Mouse (Mus musculus) kidney, postnatal 0 days (tissue): ENCODE results near the gene Nhlrc4. TPM values are rescaled to one million over a fixed set of nuclear protein-coding genes. Genes with fewer than 3 reads are reported as not detected.

Experiments
- ATAC-seq: fragments of 200-750 bp; cut with Nextera tagmentation; replicated peaks from 2 replicates; pipeline ENCODE4 v1.8.0; 2017; ENCODE audit warnings: low read depth, moderate number of reproducible peaks, moderate TSS enrichment, moderate library complexity; ENCODE audit not compliant: low FRiP score
- DNase-seq: peaks from one replicate; pipeline ENCODE4 v3.0.0-alpha.2; 2016; ENCODE audit warnings: low spot score
- H3K27ac ChIP-seq: fragments of 300-500 bp; sonication (generic); 2 replicates; pipeline ENCODE4 v1.5.1; 2014; ENCODE audit warnings: mild to moderate bottlenecking
- H3K27me3 ChIP-seq: fragments of 300-500 bp; sonication (generic); 2 replicates; pipeline ENCODE4 v1.6.1; 2014; ENCODE audit warnings: low read length, mixed read lengths; ENCODE audit not compliant: insufficient read depth
- H3K36me3 ChIP-seq: fragments of 300-500 bp; sonication (generic); 2 replicates; pipeline ENCODE4 v1.6.1; 2014; ENCODE audit warnings: low read length, mixed read lengths; ENCODE audit not compliant: insufficient read depth
- H3K4me1 ChIP-seq: fragments of 300-500 bp; sonication (generic); replicated peaks from 2 replicates; pipeline ENCODE4 v1.6.1; 2014; ENCODE audit warnings: antibody characterized with exemption, low read length, mixed read lengths; ENCODE audit not compliant: insufficient read depth
- H3K4me2 ChIP-seq: fragments of 300-500 bp; sonication (generic); 2 replicates; pipeline ENCODE4 v1.6.1; 2014; ENCODE audit warnings: mild to moderate bottlenecking, low read length, moderate library complexity, mixed read lengths
- H3K4me3 ChIP-seq: fragments of 300-500 bp; sonication (generic); replicated peaks from 2 replicates; pipeline ENCODE4 v1.5.1; 2014; ENCODE audit warnings: low read depth, low read length
- H3K9ac ChIP-seq: fragments of 300-500 bp; sonication (generic); 2 replicates; pipeline ENCODE4 v1.6.1; 2014; ENCODE audit warnings: low read depth, low read length
- H3K9me3 ChIP-seq: fragments of 300-500 bp; sonication (generic); replicated peaks from 2 replicates; pipeline ENCODE4 v1.6.1; 2016; ENCODE audit warnings: low read length, inconsistent platforms, mixed read lengths
- CTCF ChIP-seq: IDR thresholded peaks from 2 replicates; pipeline ENCODE4 v1.5.1; 2016; ENCODE audit warnings: antibody characterized with exemption, low read depth, mild to moderate bottlenecking, moderate library complexity
- WGBS: fragments of 180-500 bp; shearing (Covaris S2); extraction: QIAGEN DNeasy Blood & Tissue Kit; methylation state at CpG from one replicate; pipeline ENCODE4 v1.1.7; 2014; 5-methylcytosine and 5-hydroxymethylcytosine counted together
- polyA plus RNA-seq: library from polyadenylated mRNA; unstranded; fragments of >200 nt; fragmentation: Nextera tagmentation; extraction: Ambion mirVana; gene quantifications from 2 replicates; pipeline ENCODE4 v1.2.1, GENCODE M21; 2015

The Nhlrc4 gene
- polyA plus RNA-seq, 1 experiment from 2014 or later, result 1.1 TPM

GRCm38 (mm10) chr17:25961566-25961965, 16.8 kb upstream of the Nhlrc4 start:
- no peak for DNase-seq

GRCm38 (mm10) chr17:25959630-25960467, 15.1 kb upstream of the Nhlrc4 start:
- no peak overlapping the region for H3K9ac ChIP-seq
- no peak for TF ChIP-seq CTCF
- no peak overlapping the region for H3K4me2 ChIP-seq
- no peaks in the 10 kb centered on the region for H3K9me3 ChIP-seq
- no peak for DNase-seq
- H3K27ac ChIP-seq, result no peak overlapping the region
- no peaks in the 10 kb centered on the region for H3K4me1 ChIP-seq
- no peaks in the 10 kb centered on the region for H3K27me3 ChIP-seq
- 91% methylated on average over 23 of the region's 23 CpGs for WGBS
- H3K4me3 ChIP-seq, result no peak overlapping the region
- peaks cover 16% of the 10 kb centered on the region; the same call in 1 of the 2 replicates for H3K36me3 ChIP-seq
- 0 out of 2 replicates have a peak, but pooled peaks have one; percentile 23 for ATAC-seq

More at GRCm38 (mm10) chr17:25961566-25961965, 16.8 kb upstream of the Nhlrc4 start:
- Histone ChIP-seq H3K36me3 (peaks cover 16% of the 10 kb centered on the region; the same call in 1 of the 2 replicates), H3K4me2 (no peak overlapping the region), H3K4me3 (no peak overlapping the region), H3K9me3 (no peaks in the 10 kb centered on the region), H3K27ac (no peak overlapping the region), H3K27me3 (no peaks in the 10 kb centered on the region), H3K9ac (no peak overlapping the region), H3K4me1 (no peaks in the 10 kb centered on the region)
- no peak for ATAC-seq
- no peak for TF ChIP-seq CTCF
- WGBS, result 94% methylated on average over 5 of the region's 5 CpGs

GRCm38 (mm10) chr17:25958771-25959494, 14.2 kb upstream of the Nhlrc4 start:
- no peak overlapping the region for H3K4me3 ChIP-seq
- no peak for TF ChIP-seq CTCF
- 95% methylated on average over 11 of the region's 11 CpGs for WGBS
- H3K27ac ChIP-seq, result no peak overlapping the region
- H3K4me2 ChIP-seq, result no peak overlapping the region
- DNase-seq (no peak), ATAC-seq (no peak)
- no peaks in the 10 kb centered on the region for H3K9me3 ChIP-seq
- H3K4me1 ChIP-seq, result no peaks in the 10 kb centered on the region
- H3K36me3 ChIP-seq, result peaks cover 16% of the 10 kb centered on the region; the same call in 1 of the 2 replicates
- no peak overlapping the region for H3K9ac ChIP-seq
- H3K27me3 ChIP-seq, result no peaks in the 10 kb centered on the region

- H3K27me3 ChIP-seq, result peaks cover under 1% of the 10 kb centered on the region; the same call in 1 of the 2 replicates
- H3K27ac ChIP-seq, result no peak overlapping the region
- no peak overlapping the region for H3K4me3 ChIP-seq
- no peak for TF ChIP-seq CTCF
- H3K9ac ChIP-seq, result no peak overlapping the region
- H3K4me2 ChIP-seq, result no peak overlapping the region
- H3K9me3 ChIP-seq, result no peaks in the 10 kb centered on the region
- no peaks in the 10 kb centered on the region for H3K4me1 ChIP-seq
- 75% methylated on average over 14 of the region's 14 CpGs for WGBS
- ATAC-seq (no peak), DNase-seq (no peak)
- peaks cover 16% of the 10 kb centered on the region; the same call in 1 of the 2 replicates for H3K36me3 ChIP-seq
These were observed 12.9 kb upstream of the Nhlrc4 start for GRCm38 (mm10) chr17:25957586-25958051.

- H3K4me2 ChIP-seq, result no peak overlapping the region
- TF ChIP-seq CTCF, result no peak
- no peak overlapping the region for H3K9ac ChIP-seq
- peaks cover 16% of the 10 kb centered on the region; the same call in 1 of the 2 replicates for H3K36me3 ChIP-seq
- 77% methylated on average over 7 of the region's 7 CpGs for WGBS
- H3K27me3 ChIP-seq, result peaks cover 9% of the 10 kb centered on the region
- ATAC-seq (no peak), DNase-seq (no peak)
- no peaks in the 10 kb centered on the region for H3K9me3 ChIP-seq
- H3K4me3 ChIP-seq, result no peak overlapping the region
- H3K4me1 ChIP-seq, result no peaks in the 10 kb centered on the region
- H3K27ac ChIP-seq, result no peak overlapping the region
These were observed 11.9 kb upstream of the Nhlrc4 start for GRCm38 (mm10) chr17:25956631-25957030.

- Histone ChIP-seq H3K4me3 (no peak overlapping the region), H3K4me1 (0 out of 2 replicates have a peak, but pooled peaks cover 1% of the 10 kb centered on the region), H3K4me2 (no peak overlapping the region), H3K36me3 (peaks cover 16% of the 10 kb centered on the region; the same call in 1 of the 2 replicates), H3K27me3 (peaks cover 9% of the 10 kb centered on the region), H3K27ac (no peak overlapping the region), H3K9ac (no peak overlapping the region), H3K9me3 (no peaks in the 10 kb centered on the region)
- 60% methylated on average over 7 of the region's 7 CpGs for WGBS
- TF ChIP-seq CTCF, result no peak
- DNase-seq (no peak), ATAC-seq (no peak)
These were observed 11.4 kb upstream of the Nhlrc4 start for GRCm38 (mm10) chr17:25956201-25956600.
